Comparison of ENCODE assay signal across 20 mouse cellular contexts in the genomic region with DNA sequence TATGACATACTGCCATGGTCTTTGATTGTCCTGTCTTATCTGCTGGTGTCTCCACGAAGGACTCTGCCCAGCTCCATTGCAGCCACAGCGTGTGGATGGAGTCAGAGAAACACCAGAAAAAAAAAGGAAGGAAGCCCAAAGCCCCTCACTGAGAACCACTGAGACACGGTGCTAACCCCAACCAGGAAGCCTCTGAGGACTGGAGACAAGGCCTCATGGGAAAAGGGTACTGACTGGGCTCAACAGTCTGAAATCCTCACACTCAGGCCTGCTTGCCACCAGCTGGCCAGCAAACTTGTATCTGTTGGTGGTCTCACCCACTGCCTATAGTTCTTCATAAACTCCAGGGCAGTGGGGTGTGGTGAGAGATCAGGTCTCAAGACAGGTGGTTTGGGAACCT. TPM values are rescaled to one million over a fixed set of nuclear protein-coding genes. Genes with fewer than 3 reads are reported as not detected.
"Had no signal": no experiment of that assay in that cellular context is flagged by ENCODE, and none has a peak within 500 bp of the region (broad histone marks: within the 10 kb centered on the region; RNA-seq: fewer than 3 reads in every experiment).

No protein-coding gene starts in this region.

- H3K9me3 ChIP-seq: limb, embryonic 12.5 days; limb, embryonic 15.5 days; neural tube, embryonic 13.5 days; stomach, embryonic 15.5 days had no signal

- H3K9ac ChIP-seq: limb, embryonic 12.5 days; limb, embryonic 15.5 days; liver, embryonic 14.5 days; liver, postnatal 0 days; lung, embryonic 14.5 days; neural tube, embryonic 13.5 days; stomach, embryonic 15.5 days had no signal

- DNase-seq: kidney, adult 11 months; kidney, adult 9 months; kidney, postnatal 25 days; layer of hippocampus, postnatal 36 days; liver, postnatal 0 days; lung, embryonic 14.5 days; midbrain, embryonic 14.5 days; thymus, postnatal 25 days had no signal

- ATAC-seq: liver, postnatal 0 days; lung, postnatal 0 days had no signal

- H3K4me3 ChIP-seq: left cerebral cortex, adult 2 months; limb, embryonic 12.5 days; limb, embryonic 15.5 days; neural tube, embryonic 13.5 days; stomach, embryonic 15.5 days had no signal

- H3K36me3 ChIP-seq: limb, embryonic 12.5 days; limb, embryonic 15.5 days; neural tube, embryonic 13.5 days; stomach, embryonic 15.5 days had no signal

- H3K4me2 ChIP-seq: limb, embryonic 12.5 days; limb, embryonic 15.5 days; liver, embryonic 11.5 days; lung, embryonic 14.5 days; midbrain, embryonic 11.5 days; neural tube, embryonic 13.5 days; stomach, embryonic 15.5 days had no signal

- H3K27ac ChIP-seq: left cerebral cortex, adult 2 months; limb, embryonic 12.5 days; limb, embryonic 15.5 days; liver, embryonic 14.5 days; macrophage; neural tube, embryonic 13.5 days; stomach, embryonic 15.5 days had no signal

- H3K27me3 ChIP-seq: limb, embryonic 15.5 days; neural tube, embryonic 13.5 days; stomach, embryonic 15.5 days had no signal

RNA-seq across cellular contexts. Expression of a gene that starts 60.0 kb away (rescaled TPM):
- total RNA-seq: megakaryocyte-erythroid progenitor cell, adult 5-6 weeks; neutrophil, adult 5-6 weeks had no signal
- polyA plus RNA-seq: liver, postnatal 0 days; macrophage had no signal
